Mouse (Mus musculus) stomach, embryonic 14.5 days (tissue): Measurements from ENCODE around the gene Soat1. TPM values are rescaled to one million over a fixed set of nuclear protein-coding genes. Genes with fewer than 3 reads are reported as not detected.
"Not testable (repeated sequence)": the region's sequence is repeated elsewhere in the genome, so short reads cannot be mapped to it uniquely, and the experiment has no call there.

Experiments used
- ATAC-seq: fragments of 200-750 bp; cut with Nextera tagmentation; 2 replicates; pipeline ENCODE4 v1.8.0; 2017; ENCODE audit warnings: low read depth, moderate TSS enrichment; ENCODE audit not compliant: insufficient number of reproducible peaks, insufficient read depth, low FRiP score
- H3K27ac ChIP-seq: fragments of 300-500 bp; sonication (generic); 2 replicates; pipeline ENCODE4 v1.5.1; 2014; ENCODE audit warnings: mild to moderate bottlenecking, low read length, moderate library complexity, mixed read lengths
- H3K27me3 ChIP-seq: fragments of 300-500 bp; sonication (generic); 2 replicates; pipeline ENCODE4 v1.6.1; 2014; ENCODE audit warnings: low read length, control low read depth, mixed read lengths; ENCODE audit not compliant: control insufficient read depth, insufficient read depth
- H3K36me3 ChIP-seq: fragments of 300-500 bp; sonication (generic); 2 replicates; pipeline ENCODE4 v1.6.1; 2014; ENCODE audit warnings: mild to moderate bottlenecking, control low read depth, low read length, moderate library complexity, mixed read lengths; ENCODE audit not compliant: control insufficient read depth, insufficient read depth
- H3K4me1 ChIP-seq: fragments of 300-500 bp; sonication (generic); 2 replicates; pipeline ENCODE4 v1.6.1; 2014; ENCODE audit warnings: low read length, control low read depth, mixed read lengths; ENCODE audit not compliant: control insufficient read depth, insufficient read depth
- H3K4me2 ChIP-seq: fragments of 300-500 bp; sonication (generic); replicated peaks from 2 replicates; pipeline ENCODE4 v1.6.1; 2014; ENCODE audit warnings: low read depth, low read length, control low read depth
- H3K4me3 ChIP-seq: fragments of 300-500 bp; sonication (generic); 2 replicates; pipeline ENCODE4 v1.5.1; 2014; ENCODE audit warnings: low read depth, low read length, control low read depth
- H3K9ac ChIP-seq: fragments of 300-500 bp; sonication (generic); replicated peaks from 2 replicates; pipeline ENCODE4 v1.6.1; 2014; ENCODE audit warnings: low read depth, mild to moderate bottlenecking, control low read depth, low read length, moderate library complexity, mixed read lengths
- H3K9me3 ChIP-seq: fragments of 300-500 bp; sonication (generic); 2 replicates; pipeline ENCODE4 v1.6.1; 2016; ENCODE audit warnings: low read depth, low read length, control low read depth; ENCODE audit not compliant: control insufficient read depth
- WGBS: fragments of 180-500 bp; shearing (Covaris S2); extraction: QIAGEN DNeasy Blood & Tissue Kit; methylation state at CpG from one replicate; pipeline ENCODE4 v1.1.7; 2014; 5-methylcytosine and 5-hydroxymethylcytosine counted together
- polyA plus RNA-seq: library from polyadenylated mRNA; unstranded; fragments of >200 nt; fragmentation: Nextera tagmentation; extraction: Ambion mirVana; gene quantifications from 2 replicates; pipeline ENCODE4 v1.2.1, GENCODE M21; 2014

Gene Soat1
- polyA plus RNA-seq, 1 experiment from 2014 or later = 51.6 TPM

DNA sequence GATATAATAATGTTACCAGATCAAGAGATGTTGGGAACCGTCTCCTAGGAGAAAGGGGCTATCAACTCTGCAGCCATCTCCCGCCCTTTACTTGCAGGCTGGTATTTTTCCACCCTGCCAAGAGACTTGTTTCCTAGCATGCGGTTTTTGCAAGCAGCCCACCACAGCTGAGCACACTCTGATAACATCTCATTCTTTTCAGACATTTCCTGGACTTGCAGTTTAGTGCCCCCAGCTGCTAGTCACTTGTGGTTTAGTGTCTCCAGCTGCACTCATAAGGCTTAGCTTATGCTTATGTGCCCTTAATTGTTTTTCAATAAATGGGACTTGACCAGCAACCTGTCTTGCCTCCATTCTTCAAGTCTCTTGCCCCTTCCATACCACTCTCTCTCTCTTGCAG is 66.1 kb downstream of the Soat1 start:
- 48% methylated on average over 3 of the region's 3 CpGs for WGBS
- no peak for ATAC-seq
- Histone ChIP-seq H3K36me3 (no peaks in the 10 kb centered on the region), H3K4me3 (no peak overlapping the region), H3K4me1 (no peaks in the 10 kb centered on the region), H3K27ac (no peak overlapping the region), H3K9me3 (no peaks in the 10 kb centered on the region), H3K27me3 (no peaks in the 10 kb centered on the region), H3K4me2 (no peak overlapping the region), H3K9ac (no peak overlapping the region)

GRCm38 (mm10) chr1:156403251-156403650 is 70.9 kb downstream of the Soat1 start:
- Histone ChIP-seq H3K9ac (no peak overlapping the region), H3K27me3 (no peaks in the 10 kb centered on the region), H3K4me3 (no peak overlapping the region), H3K4me2 (no peak overlapping the region), H3K27ac (no peak overlapping the region), H3K4me1 (no peaks in the 10 kb centered on the region), H3K36me3 (no peaks in the 10 kb centered on the region), H3K9me3 (no peaks in the 10 kb centered on the region)
- WGBS = 55% methylated on average over 10 of the region's 10 CpGs
- no peak for ATAC-seq

DNA sequence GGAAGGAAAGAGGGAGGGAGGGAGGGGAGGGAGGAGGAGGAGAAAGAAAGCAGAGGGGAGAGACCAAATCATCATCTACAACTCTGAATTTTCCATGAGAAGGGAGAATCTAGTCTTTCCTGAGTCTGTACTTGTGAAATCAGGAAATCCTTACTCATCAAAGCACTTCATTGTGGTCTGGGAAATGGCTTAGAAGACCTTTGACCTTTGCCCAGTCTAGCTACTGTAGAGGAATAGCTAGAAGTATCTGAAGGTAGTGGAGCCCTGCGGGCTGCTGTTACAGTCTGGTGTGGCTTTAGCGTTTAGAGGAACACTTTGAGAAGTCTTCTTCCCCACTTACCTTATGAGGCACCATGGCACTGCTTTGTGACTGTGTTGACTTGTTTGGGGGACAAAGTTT is 71.6 kb downstream of the Soat1 start:
- WGBS = 51% methylated on average over 2 of the region's 2 CpGs
- Histone ChIP-seq H3K36me3 (no peaks in the 10 kb centered on the region), H3K4me1 (no peaks in the 10 kb centered on the region), H3K4me3 (no peak overlapping the region), H3K27ac (no peak overlapping the region), H3K9ac (no peak overlapping the region), H3K9me3 (no peaks in the 10 kb centered on the region), H3K4me2 (no peak overlapping the region), H3K27me3 (no peaks in the 10 kb centered on the region)
- no peak for ATAC-seq

DNA sequence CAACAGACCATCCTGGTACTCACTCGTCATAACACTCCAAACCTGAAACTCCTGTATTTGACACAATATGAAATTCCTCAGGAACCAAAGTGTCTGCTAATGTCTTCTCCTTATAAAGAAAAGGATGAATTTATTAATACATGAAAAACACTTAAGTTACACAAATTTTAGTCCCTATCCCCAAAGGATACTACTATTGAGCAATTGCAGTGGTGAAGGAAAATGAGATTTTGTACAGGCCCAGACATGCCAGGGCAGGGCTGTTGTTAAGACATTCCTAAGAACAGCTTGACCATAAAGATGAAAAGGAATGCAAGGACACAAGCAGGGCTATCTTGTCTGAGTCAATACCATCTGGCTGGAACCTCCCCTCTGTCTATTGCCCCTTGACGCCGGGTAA is 74.0 kb downstream of the Soat1 start:
- not testable (repeated sequence) for H3K9ac ChIP-seq, H3K27me3 ChIP-seq, H3K4me3 ChIP-seq, H3K27ac ChIP-seq, H3K4me1 ChIP-seq, ATAC-seq, H3K4me2 ChIP-seq, H3K36me3 ChIP-seq, H3K9me3 ChIP-seq
- 60% methylated on average over 3 of the region's 3 CpGs for WGBS

- no peak overlapping the region for H3K4me3 ChIP-seq
- no peak overlapping the region for H3K9ac ChIP-seq
- H3K9me3 ChIP-seq = no peaks in the 10 kb centered on the region
- H3K27me3 ChIP-seq = no peaks in the 10 kb centered on the region
- no peak overlapping the region for H3K27ac ChIP-seq
- 75% methylated on average over 4 of the region's 4 CpGs for WGBS
- ATAC-seq = no peak
- no peaks in the 10 kb centered on the region for H3K4me1 ChIP-seq
- H3K36me3 ChIP-seq = no peaks in the 10 kb centered on the region
- H3K4me2 ChIP-seq = no peak overlapping the region
Measured at GRCm38 (mm10) chr1:156393148-156393547, 81.0 kb downstream of the Soat1 start.

DNA sequence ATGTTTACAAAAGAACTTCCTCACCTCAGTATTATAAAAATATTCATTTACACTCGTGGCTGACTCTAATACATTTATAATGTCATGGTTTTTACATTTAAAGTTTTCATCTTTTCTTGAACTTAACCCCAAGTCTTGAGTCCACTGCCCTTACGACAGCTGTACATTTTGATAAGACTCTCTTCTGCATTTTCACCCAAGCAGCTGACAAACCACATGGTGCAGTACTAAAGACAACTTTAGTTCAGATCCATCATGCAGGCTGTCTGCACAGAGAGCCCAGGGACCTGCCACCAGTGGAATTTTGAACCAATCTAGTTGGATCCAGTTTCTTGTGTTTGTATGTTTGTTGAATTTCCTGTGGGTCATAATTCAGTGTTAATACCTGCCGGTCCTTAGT is 87.3 kb downstream of the Soat1 start:
- Histone ChIP-seq H3K9ac (no peak overlapping the region), H3K36me3 (no peaks in the 10 kb centered on the region), H3K4me3 (no peak overlapping the region), H3K27ac (no peak overlapping the region), H3K4me2 (no peak overlapping the region), H3K9me3 (no peaks in the 10 kb centered on the region), H3K4me1 (no peaks in the 10 kb centered on the region), H3K27me3 (no peaks in the 10 kb centered on the region)
- no peak for ATAC-seq
- 58% methylated on average over 3 of the region's 3 CpGs for WGBS

GRCm38 (mm10) chr1:156386232-156386631 is 87.9 kb downstream of the Soat1 start:
- H3K9me3 ChIP-seq = no peaks in the 10 kb centered on the region
- no peak overlapping the region for H3K27ac ChIP-seq
- no peak overlapping the region for H3K9ac ChIP-seq
- H3K36me3 ChIP-seq = no peaks in the 10 kb centered on the region
- H3K27me3 ChIP-seq = no peaks in the 10 kb centered on the region
- H3K4me2 ChIP-seq = no peak overlapping the region
- no peak for ATAC-seq
- 83% methylated on average over 4 of the region's 4 CpGs for WGBS
- no peak overlapping the region for H3K4me3 ChIP-seq
- H3K4me1 ChIP-seq = no peaks in the 10 kb centered on the region

DNA sequence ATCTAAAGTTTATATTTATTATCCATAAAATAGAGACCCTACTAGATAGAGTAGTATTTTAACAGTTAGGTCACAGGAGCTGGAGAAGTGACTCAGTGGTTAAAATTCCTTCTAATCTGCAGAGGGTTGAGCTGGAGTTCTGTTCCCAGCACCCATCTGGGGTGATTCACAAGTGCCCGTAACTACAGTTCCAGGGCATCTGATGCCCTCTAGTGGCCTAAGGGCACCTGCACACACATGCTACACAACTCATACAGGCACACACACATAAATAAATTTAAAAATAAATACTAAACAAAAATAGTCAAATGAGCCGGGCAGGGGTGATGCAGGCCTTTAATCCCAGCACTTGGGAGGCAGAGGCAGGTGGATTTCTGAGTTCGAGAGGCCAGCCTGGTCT is 92.9 kb downstream of the Soat1 start:
- Histone ChIP-seq H3K9me3 (no peaks in the 10 kb centered on the region), H3K4me3 (no peak overlapping the region), H3K4me1 (no peaks in the 10 kb centered on the region), H3K9ac (no peak overlapping the region), H3K27ac (no peak overlapping the region), H3K27me3 (no peaks in the 10 kb centered on the region), H3K36me3 (no peaks in the 10 kb centered on the region), H3K4me2 (no peak overlapping the region)
- 86% methylated on average over 3 of the region's 3 CpGs for WGBS
- ATAC-seq = no peak
